Mouse (Mus musculus) heart, postnatal 0 days (tissue): ENCODE results near the gene Gm13030. TPM values are rescaled to one million over a fixed set of nuclear protein-coding genes. Genes with fewer than 3 reads are reported as not detected.
"Not testable (repeated sequence)": the region's sequence is repeated elsewhere in the genome, so short reads cannot be mapped to it uniquely, and the experiment has no call there.

Source experiments
- ATAC-seq: fragments of 200-750 bp; cut with Nextera tagmentation; 2 replicates; pipeline ENCODE4 v1.8.0; 2017; ENCODE audit warnings: low read depth, moderate number of reproducible peaks, moderate library complexity; ENCODE audit not compliant: insufficient read depth
- DNase-seq: peaks from one replicate; pipeline ENCODE4 v3.0.0-alpha.2; 2016; ENCODE audit warnings: low spot score
- H3K27ac ChIP-seq: fragments of 300-500 bp; sonication (generic); 2 replicates; pipeline ENCODE4 v1.5.1; 2014; ENCODE audit warnings: low read depth, mild to moderate bottlenecking
- H3K27me3 ChIP-seq: fragments of 300-500 bp; sonication (generic); 2 replicates; pipeline ENCODE4 v1.6.1; 2014; ENCODE audit warnings: low read length, mixed read lengths; ENCODE audit not compliant: control insufficient read depth, insufficient read depth
- H3K36me3 ChIP-seq: fragments of 300-500 bp; sonication (generic); replicated peaks from 2 replicates; pipeline ENCODE4 v1.6.1; 2014; ENCODE audit warnings: low read length, mixed read lengths; ENCODE audit not compliant: control insufficient read depth, insufficient read depth
- H3K4me1 ChIP-seq: fragments of 300-500 bp; sonication (generic); 2 replicates; pipeline ENCODE4 v1.6.1; 2014; ENCODE audit warnings: antibody characterized with exemption; ENCODE audit not compliant: control insufficient read depth, insufficient read depth
- H3K4me2 ChIP-seq: fragments of 300-500 bp; sonication (generic); 2 replicates; pipeline ENCODE4 v1.6.1; 2014; ENCODE audit warnings: low read depth, mild to moderate bottlenecking, low read length, moderate library complexity
- H3K4me3 ChIP-seq: fragments of 300-500 bp; sonication (generic); 2 replicates; pipeline ENCODE4 v1.5.1; 2014; ENCODE audit warnings: low read depth, low read length
- H3K9ac ChIP-seq: fragments of 300-500 bp; sonication (generic); replicated peaks from 2 replicates; pipeline ENCODE4 v1.6.1; 2014; ENCODE audit warnings: low read depth, low read length, mixed read lengths
- H3K9me3 ChIP-seq: fragments of 300-500 bp; sonication (generic); replicated peaks from 2 replicates; pipeline ENCODE4 v1.6.1; 2016; ENCODE audit warnings: low read length; ENCODE audit not compliant: control insufficient read depth
- CTCF ChIP-seq: IDR thresholded peaks from 2 replicates; pipeline ENCODE4 v1.5.1; 2016; ENCODE audit warnings: antibody characterized with exemption, control low read depth, low read depth
- EP300 ChIP-seq: IDR thresholded peaks from 2 replicates; pipeline ENCODE4 v1.6.1; 2016; ENCODE audit warnings: antibody characterized with exemption, low read depth
- WGBS: fragments of 180-500 bp; shearing (Covaris S2); extraction: QIAGEN DNeasy Blood & Tissue Kit; methylation state at CpG from one replicate; pipeline ENCODE4 v1.1.7; 2014; 5-methylcytosine and 5-hydroxymethylcytosine counted together
- polyA plus RNA-seq: library from polyadenylated mRNA; unstranded; fragments of >200 nt; fragmentation: Nextera tagmentation; extraction: Ambion mirVana; gene quantifications from 2 replicates; pipeline ENCODE4 v1.2.1, GENCODE M21; 2015
- total RNA-seq: library from RNA; depleted of rRNA; stranded (reverse); fragments of >200 nt; gene quantifications from 2 replicates; pipeline ENCODE4 v1.2.3, GENCODE M21; 2014; ENCODE audit warnings: low replicate concordance

Gene Gm13030
- total and polyA plus RNA-seq, 2 experiments from 2014 or later = not detected

- Histone ChIP-seq H3K27me3 (no peaks in the 10 kb centered on the region), H3K4me2 (peak overlapping the region; percentile 92), H3K4me1 (peaks cover 6% of the 10 kb centered on the region; the same call in 1 of the 2 replicates), H3K9ac (peak overlapping the region; percentile 92), H3K27ac (peak overlapping the region; percentile 69), H3K4me3 (peak overlapping the region; percentile 94), H3K9me3 (no peaks in the 10 kb centered on the region), H3K36me3 (0 out of 2 replicates have a peak, but pooled peaks cover 11% of the 10 kb centered on the region)
- WGBS = under 1% methylated on average over 52 of the region's 52 CpGs
- TF ChIP-seq CTCF = no peak
- TF ChIP-seq EP300 = no peak
- ATAC-seq = peak; percentile 42; the same call in 1 of the 2 replicates
- DNase-seq = no peak
Observed at GRCm38 (mm10) chr4:138913141-138913787, 39.5 kb upstream of the Gm13030 start.

DNA sequence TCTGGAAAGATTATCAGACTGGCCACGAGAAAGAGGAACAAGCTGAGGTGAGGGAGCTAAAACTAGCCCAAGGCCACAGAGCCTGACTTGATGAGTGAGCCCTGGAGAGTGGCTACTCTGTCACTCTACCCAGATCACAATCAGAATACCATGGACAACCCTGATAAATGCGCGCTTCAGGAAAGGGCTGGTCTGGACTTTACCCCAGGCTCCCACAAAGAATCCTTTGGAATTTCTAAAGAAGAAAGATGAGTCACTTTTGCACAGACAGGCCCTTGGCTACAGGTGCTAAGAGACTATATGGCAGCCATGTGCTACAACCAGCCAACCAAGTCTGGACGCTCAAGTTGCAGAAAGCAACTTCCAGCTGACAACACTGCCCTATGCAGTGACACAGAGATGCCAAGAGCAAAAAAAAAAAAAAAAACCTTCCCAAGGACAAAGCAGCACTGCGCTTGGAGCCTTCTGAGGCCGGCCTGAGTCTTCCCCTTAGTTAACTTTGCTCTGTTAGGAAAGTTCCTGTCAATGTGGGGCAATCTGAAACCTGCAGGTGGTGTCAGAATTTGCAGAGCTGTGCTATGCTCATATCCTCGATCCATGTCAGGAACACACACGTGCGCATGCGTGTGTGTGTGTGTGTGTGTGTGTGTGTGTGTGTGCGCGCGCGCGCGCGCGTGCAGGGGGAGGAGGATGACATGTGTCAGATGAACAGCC lies 32.0 kb upstream of the Gm13030 start:
- H3K9me3 ChIP-seq = no peaks in the 10 kb centered on the region
- no peak overlapping the region for H3K4me2 ChIP-seq
- ATAC-seq (no peak), DNase-seq (no peak)
- H3K4me3 ChIP-seq = no peak overlapping the region
- WGBS = 94% methylated on average over 18 of the region's 18 CpGs
- no peak for TF ChIP-seq CTCF
- no peak for TF ChIP-seq EP300
- H3K36me3 ChIP-seq = peaks cover 72% of the 10 kb centered on the region
- no peaks in the 10 kb centered on the region for H3K27me3 ChIP-seq
- no peaks in the 10 kb centered on the region for H3K4me1 ChIP-seq
- no peak overlapping the region for H3K27ac ChIP-seq
- H3K9ac ChIP-seq = no peak overlapping the region

DNA sequence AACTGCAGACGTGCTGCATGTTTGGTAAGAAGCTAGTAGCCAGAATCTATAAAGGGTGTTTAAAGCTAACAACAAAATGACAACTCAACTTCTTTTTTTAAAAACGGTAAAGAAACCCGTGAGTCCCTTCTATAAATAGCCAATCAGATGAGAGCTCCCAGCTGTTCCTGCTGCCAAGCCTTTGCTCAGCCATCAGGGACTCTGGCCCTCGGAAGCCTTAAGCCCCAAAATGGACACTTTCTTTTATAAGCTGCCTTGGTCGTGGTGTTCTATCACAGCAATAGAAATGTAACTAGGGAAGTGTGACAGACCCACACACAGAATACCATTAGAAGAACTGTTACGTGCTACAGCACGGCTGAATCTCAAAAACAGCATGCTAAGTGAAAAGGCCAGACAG lies 25.6 kb upstream of the Gm13030 start:
- 46% methylated on average over 7 of the region's 7 CpGs for WGBS
- peaks cover 84% of the 10 kb centered on the region for H3K36me3 ChIP-seq
- H3K4me3 ChIP-seq = no peak overlapping the region
- TF ChIP-seq EP300 (no peak), CTCF (no peak)
- ATAC-seq (no peak), DNase-seq (peak; percentile 33)
- no peak overlapping the region for H3K4me2 ChIP-seq
- H3K27ac ChIP-seq = no peak overlapping the region
- H3K9me3 ChIP-seq = no peaks in the 10 kb centered on the region
- H3K4me1 ChIP-seq = 0 out of 2 replicates have a peak, but pooled peaks cover 4% of the 10 kb centered on the region
- H3K9ac ChIP-seq = no peak overlapping the region
- no peaks in the 10 kb centered on the region for H3K27me3 ChIP-seq

DNA sequence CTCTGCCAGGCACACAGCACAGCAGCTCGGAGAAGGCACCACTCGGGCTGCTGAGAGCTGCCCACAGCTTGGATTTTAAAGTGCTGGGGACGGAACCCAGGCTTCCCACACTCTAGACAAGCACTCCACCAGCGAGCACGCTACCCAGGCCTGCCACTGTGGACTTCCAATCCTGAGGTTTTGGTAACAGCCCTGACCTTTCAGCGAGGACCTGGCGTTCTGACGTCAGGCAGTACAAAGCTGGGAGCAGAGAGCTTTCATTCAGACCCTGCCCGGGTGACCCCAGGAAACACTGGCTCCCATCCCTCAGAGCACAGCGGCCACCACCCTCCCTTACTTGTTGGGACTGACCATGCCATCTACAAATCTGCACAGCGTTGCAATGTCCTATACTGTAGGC lies 20.0 kb upstream of the Gm13030 start:
- H3K9ac ChIP-seq, H3K27me3 ChIP-seq, H3K27ac ChIP-seq, H3K4me2 ChIP-seq, H3K4me1 ChIP-seq, DNase-seq, H3K4me3 ChIP-seq, ATAC-seq, H3K9me3 ChIP-seq: not testable (repeated sequence)
- H3K36me3 ChIP-seq = peaks cover 55% of the 10 kb centered on the region
- 83% methylated on average over 11 of the region's 11 CpGs for WGBS

- no peak overlapping the region for H3K9ac ChIP-seq
- H3K4me2 ChIP-seq = no peak overlapping the region
- peaks cover 44% of the 10 kb centered on the region for H3K36me3 ChIP-seq
- H3K4me3 ChIP-seq = no peak overlapping the region
- DNase-seq = no peak
- ATAC-seq = no peak
- no peak for TF ChIP-seq EP300
- TF ChIP-seq CTCF = no peak
- 79% methylated on average over 5 of the region's 6 CpGs for WGBS
- H3K27ac ChIP-seq = no peak overlapping the region
- H3K27me3 ChIP-seq = no peaks in the 10 kb centered on the region
- H3K4me1 ChIP-seq = no peaks in the 10 kb centered on the region
- no peaks in the 10 kb centered on the region for H3K9me3 ChIP-seq
Observed at GRCm38 (mm10) chr4:138892655-138893054, 18.9 kb upstream of the Gm13030 start.
